ENCODE assay signal across 20 mouse cellular contexts in the genomic region with DNA sequence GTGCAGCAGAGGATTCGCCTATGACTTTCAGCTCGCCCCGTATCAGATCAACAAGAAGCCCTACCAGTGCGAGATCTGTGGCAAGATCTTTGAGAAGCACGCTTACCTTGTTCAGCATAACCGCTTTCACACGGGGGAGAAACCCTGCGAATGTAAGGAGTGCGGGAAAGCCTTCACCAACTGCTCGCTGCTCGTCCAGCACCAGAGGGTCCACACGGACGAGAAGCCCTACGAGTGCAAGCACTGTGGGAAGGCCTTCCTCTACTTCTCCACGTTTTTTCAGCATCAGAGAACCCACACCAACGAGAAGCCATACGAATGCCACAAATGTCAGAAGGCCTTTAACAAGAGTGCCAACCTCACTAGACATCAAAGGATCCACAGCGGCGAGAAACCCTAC. TPM values are rescaled to one million over a fixed set of nuclear protein-coding genes. Genes with fewer than 3 reads are reported as not detected.
"Had no signal": no experiment of that assay in that cellular context is flagged by ENCODE, and none has a peak within 500 bp of the region (broad histone marks: within the 10 kb centered on the region; RNA-seq: fewer than 3 reads in every experiment).

No protein-coding gene starts in this region.

- H3K9ac ChIP-seq: neural tube, embryonic 13.5 days; neural tube, embryonic 15.5 days; stomach, embryonic 15.5 days had no signal

- H3K4me2 ChIP-seq: neural tube, embryonic 13.5 days; neural tube, embryonic 15.5 days; stomach, embryonic 15.5 days had no signal

- H3K4me3 ChIP-seq: neural tube, embryonic 13.5 days; neural tube, embryonic 15.5 days; stomach, embryonic 15.5 days had no signal

- H3K9me3 ChIP-seq: neural tube, embryonic 13.5 days; neural tube, embryonic 15.5 days; stomach, embryonic 15.5 days had no signal

- H3K27ac ChIP-seq: neural tube, embryonic 13.5 days; neural tube, embryonic 15.5 days; stomach, embryonic 15.5 days had no signal

- H3K27me3 ChIP-seq: neural tube, embryonic 13.5 days; neural tube, embryonic 15.5 days; stomach, embryonic 15.5 days had no signal

- H3K4me1 ChIP-seq: neural tube, embryonic 13.5 days; neural tube, embryonic 15.5 days; stomach, embryonic 15.5 days had no signal

- DNase-seq: retina, postnatal 1 day; right cerebral cortex, adult 18-20 months; right cerebral cortex, postnatal 14 days; right cerebral cortex, postnatal 25 days; right cerebral cortex, postnatal 4 days; spleen, adult 18-20 months; thymus, adult 18-20 months; thymus, adult 2 months; thymus, postnatal 14 days; thymus, postnatal 25 days; thymus, postnatal 36 days; thymus, postnatal 4 days had no signal

RNA-seq across cellular contexts. Expression of gene Catsperg2, which starts 49.7 kb away (rescaled TPM):
- total RNA-seq: neutrophil, adult 5-6 weeks had no signal
- polyA plus RNA-seq: small intestine, adult 2 months; stomach, embryonic 14.5 days; stomach, embryonic 15.5 days; thymus, postnatal 0 days; urinary bladder, adult 2 months had no signal
